Mouse (Mus musculus): ENCODE measurements at regions not wholly inside any gene's neighbourhood (a gene's known extent, or its start where the extent isn't known, plus 50 kb on each side); places are given as distances from the start of the nearest gene placed in this dataset.

DNA sequence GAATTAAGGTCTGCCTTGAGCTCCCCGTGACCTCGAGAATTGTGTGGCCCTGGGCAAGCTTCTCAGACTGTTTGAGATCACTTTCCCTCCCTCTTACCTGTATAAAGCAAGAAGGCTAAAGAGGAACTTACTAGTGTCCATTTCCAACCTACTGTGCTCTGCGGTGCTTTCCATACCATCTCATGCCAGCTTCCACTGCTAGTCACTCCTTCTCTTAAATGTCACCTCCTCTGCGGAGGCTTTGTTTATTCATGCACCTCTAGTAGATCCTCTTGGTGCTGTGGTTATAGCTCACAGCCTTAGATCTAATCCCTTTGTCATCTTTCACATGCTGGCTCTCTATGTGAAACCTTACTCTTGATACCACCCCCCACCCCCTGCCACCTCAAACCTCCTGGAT, 2310.3 kb upstream of the Lrrc6 start:
- DNase-seq (ENCODE audit: extremely low spot score): no peak

DNA sequence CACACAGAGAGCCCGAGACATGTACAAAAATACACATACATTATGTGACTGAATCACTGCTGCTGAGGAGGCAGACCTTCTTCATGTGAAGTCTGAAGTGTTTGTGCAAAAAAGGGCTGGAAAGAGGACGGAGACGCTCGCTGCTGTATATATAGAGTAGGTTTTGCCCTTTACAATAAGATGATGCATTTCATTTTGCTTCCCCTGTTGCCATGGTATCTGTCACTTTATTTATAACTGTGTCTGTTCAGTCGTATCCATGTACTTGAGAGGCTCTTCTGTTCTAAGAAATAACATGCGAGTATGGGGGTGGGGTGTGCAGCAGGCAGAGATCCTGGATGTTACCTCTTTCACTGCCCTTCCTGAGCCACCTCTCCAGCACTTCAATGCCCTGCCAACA, 2309.9 kb upstream of the Lrrc6 start:
- no peak for DNase-seq (ENCODE audit: extremely low spot score)

DNA sequence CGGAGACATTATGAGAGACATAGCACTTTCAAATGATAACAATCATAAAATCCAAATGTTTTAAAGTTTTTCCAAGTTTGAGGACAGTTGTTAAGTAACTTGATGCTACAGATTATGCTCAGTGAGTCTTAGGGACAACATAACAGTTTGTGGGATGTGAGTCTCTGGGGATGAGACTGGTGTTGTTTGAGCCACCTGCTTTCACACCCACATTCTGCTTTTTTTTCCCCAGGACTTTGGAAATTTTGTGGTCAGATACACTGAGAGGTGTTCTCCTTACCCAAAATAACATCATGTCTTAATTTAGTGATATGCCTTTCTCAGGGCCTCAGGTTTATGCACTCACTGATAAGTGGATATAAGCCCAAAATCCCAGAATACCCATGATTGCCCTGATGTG, 2307.5 kb upstream of the Lrrc6 start:
- no peak for DNase-seq (ENCODE audit: extremely low spot score)

GRCm38 (mm10) chr15:68804254-68804653, 2303.5 kb upstream of the Lrrc6 start:
- no peak for DNase-seq (ENCODE audit: extremely low spot score)

- DNase-seq (ENCODE audit: extremely low spot score): no peak
Measured at GRCm38 (mm10) chr15:68801763-68802162, 2301.1 kb upstream of the Lrrc6 start.

DNA sequence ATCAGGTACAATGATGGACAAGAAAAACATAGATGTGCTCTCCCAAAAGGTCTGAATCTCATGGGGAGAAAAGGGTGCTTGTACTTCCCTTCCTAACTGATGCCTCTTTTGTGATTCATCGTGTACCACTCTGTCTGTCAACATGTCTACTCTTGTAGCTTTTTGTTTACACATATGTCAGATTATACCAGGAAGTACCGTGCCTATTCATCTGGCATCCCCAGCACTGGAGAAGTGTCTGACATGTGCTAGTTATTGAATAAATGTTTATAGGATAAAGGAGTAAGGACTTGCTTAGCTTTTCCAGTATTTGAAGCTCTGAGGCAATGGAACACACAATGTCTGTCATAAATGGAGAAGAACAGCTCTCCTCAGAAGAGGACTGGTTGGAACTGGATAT, 2296.7 kb upstream of the Lrrc6 start:
- no peak for DNase-seq (ENCODE audit: extremely low spot score)

- DNase-seq (ENCODE audit: extremely low spot score): no peak
Measured at GRCm38 (mm10) chr15:68795239-68795960, 2294.7 kb upstream of the Lrrc6 start.

- DNase-seq (ENCODE audit: extremely low spot score): no peak
Measured at GRCm38 (mm10) chr15:68759948-68760347, 2259.2 kb upstream of the Lrrc6 start.

DNA sequence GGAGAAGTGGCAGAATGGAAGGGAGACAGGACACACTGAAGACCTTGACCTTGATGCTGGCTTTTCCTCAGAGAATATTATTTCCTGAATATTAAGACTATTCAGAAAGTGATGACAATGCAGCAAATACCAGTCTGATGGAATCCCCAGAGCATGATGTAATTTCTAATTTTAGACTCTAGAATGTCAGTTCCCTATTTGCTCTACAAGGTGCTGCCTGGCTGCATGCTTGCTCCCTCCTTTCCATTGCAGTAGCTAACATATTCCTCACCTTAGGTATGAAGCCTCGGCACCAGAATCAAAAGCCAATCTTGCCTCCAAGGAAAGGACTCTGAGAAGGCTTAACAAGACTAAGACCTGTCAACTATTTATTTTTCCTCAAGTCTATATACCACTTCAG, 2254.5 kb upstream of the Lrrc6 start:
- no peak for DNase-seq (ENCODE audit: extremely low spot score)

DNA sequence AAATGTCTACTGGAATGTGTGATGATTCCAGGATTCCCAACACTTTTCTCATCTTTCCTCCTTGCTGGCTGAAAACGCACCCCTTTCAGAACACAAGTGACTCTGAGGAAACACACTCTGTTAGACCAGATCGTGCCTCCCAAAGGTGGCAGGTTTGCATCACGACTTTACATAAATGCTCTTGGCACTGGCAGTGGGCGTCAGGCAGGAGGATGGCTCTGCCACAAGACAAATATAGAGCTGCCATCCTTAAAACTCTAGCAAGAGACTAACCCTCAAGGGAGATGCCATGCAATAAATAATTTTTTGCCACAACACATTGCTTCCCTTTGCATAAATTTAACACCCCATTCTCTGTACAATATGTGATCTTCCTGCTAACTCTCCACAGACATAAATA, 2254.1 kb upstream of the Lrrc6 start:
- DNase-seq (ENCODE audit: extremely low spot score): no peak

GRCm38 (mm10) chr15:68739344-68739743, 2238.6 kb upstream of the Lrrc6 start:
- DNase-seq (ENCODE audit: extremely low spot score): no peak

- no peak for DNase-seq (ENCODE audit: extremely low spot score)
Measured at GRCm38 (mm10) chr15:68721250-68721649, 2220.5 kb upstream of the Lrrc6 start.

GRCm38 (mm10) chr15:68719486-68719885, 2218.8 kb upstream of the Lrrc6 start:
- DNase-seq (ENCODE audit: extremely low spot score): no peak

DNA sequence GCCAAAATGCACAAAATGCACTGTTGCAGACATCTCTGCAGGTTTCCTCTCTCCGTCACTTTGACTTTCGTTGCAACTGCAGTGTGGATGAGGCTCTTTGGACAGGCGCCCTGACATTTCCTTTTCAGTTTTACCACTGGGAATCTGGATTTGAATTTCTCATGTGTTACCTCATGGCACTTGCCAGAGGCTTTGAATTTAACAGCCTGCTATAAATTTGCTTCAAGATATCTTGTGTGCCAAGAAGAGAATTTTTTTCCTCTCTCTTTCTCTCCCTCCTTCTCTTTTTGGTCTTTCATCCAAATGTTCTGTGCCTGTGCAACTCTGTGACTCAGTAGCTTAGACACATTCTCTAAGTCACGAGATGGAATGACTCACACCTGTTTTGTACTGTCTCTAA, 2213.6 kb upstream of the Lrrc6 start:
- no peak for DNase-seq (ENCODE audit: extremely low spot score)

- no peak for DNase-seq (ENCODE audit: extremely low spot score)
Measured at GRCm38 (mm10) chr15:68707306-68707705, 2206.6 kb upstream of the Lrrc6 start.

GRCm38 (mm10) chr15:68695041-68695650, 2194.4 kb upstream of the Lrrc6 start:
- no peak for DNase-seq (ENCODE audit: extremely low spot score)

DNA sequence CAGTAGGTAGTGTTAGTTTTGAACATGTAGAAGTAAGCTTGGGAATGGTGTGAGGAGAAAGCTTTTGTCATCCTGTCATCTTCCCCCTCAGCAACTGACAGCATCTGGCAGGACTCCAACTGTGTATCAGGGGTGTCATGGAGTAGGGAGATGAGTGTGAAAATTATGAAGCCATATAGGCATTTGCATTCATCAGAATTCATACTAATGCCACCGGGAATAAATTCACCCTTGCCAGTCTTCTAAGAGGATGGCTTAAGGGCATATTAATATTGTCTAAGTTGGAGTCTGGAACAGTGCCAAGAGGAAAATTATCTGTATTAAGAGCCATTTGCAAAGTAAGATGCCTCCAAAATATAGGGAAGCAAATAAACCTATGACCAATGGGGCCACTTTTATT, 2166.8 kb upstream of the Lrrc6 start:
- DNase-seq (ENCODE audit: extremely low spot score): no peak

- DNase-seq (ENCODE audit: extremely low spot score): no peak
Measured at GRCm38 (mm10) chr15:68665331-68665730, 2164.6 kb upstream of the Lrrc6 start.

DNA sequence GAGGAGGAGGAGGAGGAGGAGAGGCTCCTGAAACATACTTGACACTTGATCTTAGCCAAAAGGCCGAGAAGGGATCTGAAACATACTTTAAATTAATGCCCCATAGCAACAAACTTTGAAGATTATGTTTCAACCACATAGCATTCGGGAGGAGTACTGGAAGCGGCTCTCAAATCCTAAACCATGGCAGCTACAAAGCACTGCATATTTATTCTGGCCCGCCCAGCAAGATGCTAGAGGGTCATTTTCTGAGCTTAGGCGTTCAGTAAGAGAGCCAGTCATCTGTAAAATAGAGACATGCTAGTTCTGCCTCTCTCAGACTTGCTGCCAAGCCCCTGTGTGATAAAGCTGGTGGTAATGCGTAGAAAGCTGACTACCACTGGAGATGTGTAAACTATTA, 2156.0 kb upstream of the Lrrc6 start:
- no peak for DNase-seq (ENCODE audit: extremely low spot score)

DNA sequence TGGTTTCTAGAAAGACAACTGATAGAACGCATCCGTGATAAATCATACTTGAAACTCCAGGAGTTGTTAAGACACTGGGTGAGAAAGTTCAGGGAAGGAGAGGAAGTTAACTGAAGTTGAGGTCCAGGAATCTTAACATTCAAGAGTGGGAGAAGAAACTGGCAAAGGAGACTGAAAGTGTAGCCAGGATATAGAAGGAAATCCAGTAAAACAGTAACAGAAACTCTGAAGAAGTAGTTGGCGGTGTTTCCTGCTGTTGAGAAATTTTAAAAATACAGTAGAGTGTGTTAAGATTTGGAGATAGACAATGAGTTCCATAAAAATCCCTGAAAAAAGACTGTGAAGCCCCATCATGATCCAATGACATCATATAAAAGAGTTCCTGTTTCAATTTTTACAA, 2154.3 kb upstream of the Lrrc6 start:
- DNase-seq (ENCODE audit: extremely low spot score): no peak

- DNase-seq (ENCODE audit: extremely low spot score): no peak
Measured at GRCm38 (mm10) chr15:68650609-68651008, 2149.9 kb upstream of the Lrrc6 start.

DNA sequence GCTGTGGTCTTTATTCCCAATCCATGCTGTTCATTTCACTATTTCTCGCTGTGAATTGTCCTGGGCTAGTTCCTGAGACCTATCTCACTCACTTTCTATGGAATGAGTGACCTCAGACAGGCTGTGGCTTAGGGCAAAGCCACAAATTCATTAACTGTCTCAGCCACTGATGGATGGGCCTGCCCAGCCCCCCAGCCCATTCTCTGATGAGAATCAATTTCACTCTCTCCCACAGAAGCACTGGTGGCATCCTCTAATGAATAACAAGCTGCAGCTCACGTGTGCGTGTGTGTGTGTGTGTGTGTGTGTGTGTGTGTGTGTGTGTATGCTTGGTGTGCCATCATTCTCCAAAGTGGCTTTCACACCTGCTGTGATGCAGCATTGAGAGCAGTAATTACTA, 2149.3 kb upstream of the Lrrc6 start:
- peak; percentile 37 for DNase-seq (ENCODE audit: extremely low spot score)

GRCm38 (mm10) chr15:68646865-68647264, 2146.2 kb upstream of the Lrrc6 start:
- no peak for DNase-seq (ENCODE audit: extremely low spot score)

DNA sequence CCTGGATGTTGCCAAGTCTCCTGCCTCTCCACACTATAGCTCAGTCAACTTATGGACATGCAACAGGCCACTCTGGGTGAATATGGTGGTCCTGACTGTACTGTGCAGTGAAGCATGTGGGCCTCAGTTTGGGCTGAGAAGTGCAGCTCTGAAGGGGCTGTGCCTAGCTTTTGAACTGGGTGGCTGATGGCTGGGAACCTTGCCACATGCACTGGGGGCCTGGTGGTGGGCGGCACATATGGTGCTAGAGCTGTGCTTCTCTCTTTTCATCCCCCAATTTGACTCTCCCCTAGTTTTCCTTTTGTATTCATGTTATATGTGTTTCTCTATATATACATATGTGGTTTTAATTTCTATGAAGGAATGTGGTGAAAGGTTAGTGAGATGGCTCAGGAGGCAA, 2144.2 kb upstream of the Lrrc6 start:
- no peak for DNase-seq (ENCODE audit: extremely low spot score)
